Mouse (Mus musculus) spleen, adult 2 months (tissue): ENCODE results near the gene Hoxb6.

Experiments used
- CTCF ChIP-seq: fragments of 200-500 bp; IDR thresholded peaks from 2 replicates; pipeline ENCODE4 v1.5.1; 2011; ENCODE audit warnings: mild to moderate bottlenecking, inconsistent platforms; ENCODE audit not compliant: insufficient read depth, insufficient read length, insufficient replicate concordance; ENCODE audit errors: extremely low read depth
- POLR2A ChIP-seq: fragments of 200-500 bp; IDR thresholded peaks from 2 replicates; pipeline ENCODE4 v1.6.1; 2011; ENCODE audit warnings: low read depth, low read length, inconsistent platforms

GRCm38 (mm10) chr11:96301064-96301431 lies 8.8 kb downstream of the Hoxb6 start:
- TF ChIP-seq POLR2A (no peak), CTCF (no peak)
